Mouse (Mus musculus) limb, embryonic 10.5 days (tissue): Measurements from ENCODE around the gene Rasd2. TPM values are rescaled to one million over a fixed set of nuclear protein-coding genes. Genes with fewer than 3 reads are reported as not detected.
A peak's percentile ranks its signal among the peaks of the same experiment; 100 is the strongest.

Experiments used
- DNase-seq: peaks from one replicate; pipeline ENCODE4 v3.0.0-alpha.2; 2017; ENCODE audit warnings: low spot score
- H3K27ac ChIP-seq: fragments of 300-500 bp; sonication (generic); 2 replicates; pipeline ENCODE4 v1.5.1; 2016; ENCODE audit warnings: mild to moderate bottlenecking
- H3K27me3 ChIP-seq: fragments of 300-500 bp; sonication (generic); 2 replicates; pipeline ENCODE4 v1.6.1; 2016; ENCODE audit warnings: low read depth, mild to moderate bottlenecking; ENCODE audit not compliant: poor library complexity, severe bottlenecking
- H3K36me3 ChIP-seq: fragments of 300-500 bp; sonication (generic); 2 replicates; pipeline ENCODE4 v1.6.1; 2016; ENCODE audit warnings: mild to moderate bottlenecking, moderate library complexity
- H3K4me1 ChIP-seq: fragments of 300-500 bp; sonication (generic); 2 replicates; pipeline ENCODE4 v1.6.1; 2016
- H3K4me3 ChIP-seq: fragments of 300-500 bp; sonication (generic); 2 replicates; pipeline ENCODE4 v1.5.1; 2016; ENCODE audit warnings: mild to moderate bottlenecking, moderate library complexity
- H3K9me3 ChIP-seq: fragments of 300-500 bp; sonication (generic); replicated peaks from 2 replicates; pipeline ENCODE4 v1.6.1; 2016; ENCODE audit warnings: mild to moderate bottlenecking
- WGBS: fragments of 180-500 bp; shearing (Covaris S2); methylation state at CpG from one replicate; pipeline ENCODE4 v1.1.7; 2016; 5-methylcytosine and 5-hydroxymethylcytosine counted together
- polyA plus RNA-seq: library from polyadenylated mRNA; unstranded; fragments of >200 nt; fragmentation: Nextera tagmentation; extraction: Ambion mirVana; gene quantifications from 2 replicates; pipeline ENCODE4 v1.2.1, GENCODE M21; 2016

Gene Rasd2
- polyA plus RNA-seq = 0.05 and 0.35 TPM in 2 replicates

DNA sequence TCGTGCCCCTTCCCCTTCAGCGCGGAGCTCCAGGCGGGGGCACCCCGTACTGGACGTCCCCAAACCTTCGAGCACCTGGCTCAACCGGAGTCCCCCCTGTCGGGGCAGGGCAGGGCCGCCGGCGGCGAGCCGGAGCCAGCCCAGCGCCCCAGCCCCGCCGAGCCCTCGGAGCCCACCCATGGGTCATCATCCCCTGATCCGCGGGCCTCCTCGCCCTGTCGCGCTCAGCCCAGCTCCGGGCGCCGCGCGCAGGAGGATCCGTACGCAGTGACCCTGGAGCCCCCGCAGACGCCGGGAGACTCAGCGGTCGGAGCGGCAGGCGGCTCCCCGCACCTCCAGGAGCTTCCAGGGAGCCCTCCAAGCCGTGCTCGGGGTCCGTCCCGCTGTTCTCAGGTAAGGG is at the start of gene Rasd2:
TSS of gene Rasd2 (plus strand) at position 259 of the 400 bp plus-strand sequence.
- peaks cover 82% of the 10 kb centered on the region for H3K27me3 ChIP-seq
- H3K4me1 ChIP-seq = peaks cover 17% of the 10 kb centered on the region
- H3K9me3 ChIP-seq = no peaks in the 10 kb centered on the region
- H3K27ac ChIP-seq = peak within 1 kb of the TSS; percentile 19; the same call in 1 of the 2 replicates
- DNase-seq = peak; percentile 38
- no peaks in the 10 kb centered on the region for H3K36me3 ChIP-seq
- H3K4me3 ChIP-seq = peak within 1 kb of the TSS; percentile 59
- 2% methylated on average over 41 of the region's 42 CpGs for WGBS

DNA sequence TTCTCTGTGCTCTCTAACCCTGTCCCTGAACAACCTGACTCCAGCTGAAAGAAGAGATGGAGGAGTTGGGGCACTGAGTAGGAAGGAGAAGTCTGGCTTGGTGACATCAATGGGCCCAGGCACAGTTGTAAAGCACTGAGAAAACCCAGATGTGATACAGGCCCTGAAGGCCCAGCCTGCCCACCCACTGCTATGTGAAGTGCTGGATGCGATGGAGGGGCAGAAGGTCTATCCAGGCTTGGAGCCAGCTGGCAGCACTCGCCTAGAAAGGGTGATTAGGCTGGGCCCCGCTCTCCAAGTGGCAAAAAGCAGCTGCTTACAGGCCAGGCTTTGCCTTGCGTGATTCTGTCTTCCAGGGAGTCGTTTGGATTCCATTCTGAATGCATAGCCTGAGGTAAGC is 44.4 kb upstream of the Rasd2 start:
- no peak overlapping the region for H3K4me3 ChIP-seq
- DNase-seq = no peak
- 85% methylated on average over 5 of the region's 5 CpGs for WGBS

DNA sequence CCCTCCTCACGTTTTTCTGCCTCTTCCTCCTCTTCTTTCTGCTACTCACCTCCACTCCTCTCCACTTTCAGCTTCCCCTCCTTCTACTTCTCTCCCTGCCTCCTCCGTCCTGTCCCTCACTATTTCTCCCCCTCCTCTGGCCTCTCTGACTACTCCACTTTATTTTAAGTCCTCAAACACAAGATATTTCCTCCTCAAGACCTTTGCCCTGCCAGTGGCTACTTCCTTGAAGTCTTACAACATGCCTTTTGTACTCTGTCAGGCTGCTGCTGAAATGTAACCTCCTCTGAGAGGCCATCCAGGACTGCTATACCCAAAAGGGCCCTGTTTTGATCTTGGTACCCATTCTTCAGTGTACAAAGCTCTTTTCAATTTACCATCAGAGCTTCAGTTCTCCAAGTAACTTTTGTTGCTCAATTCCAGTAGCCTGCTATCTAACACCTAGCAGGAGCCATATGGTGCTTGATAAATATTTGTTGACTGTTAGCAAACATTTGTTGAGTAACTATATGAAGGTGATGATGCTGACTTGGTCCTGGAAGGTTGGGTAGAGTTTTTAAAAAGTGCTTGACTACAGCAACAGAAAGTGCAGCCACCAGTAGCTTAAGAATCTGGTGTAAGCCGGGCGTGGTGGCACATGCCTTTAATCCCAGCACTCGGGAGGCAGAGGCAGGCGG is 41.6 kb upstream of the Rasd2 start:
- no peak overlapping the region for H3K27ac ChIP-seq
- DNase-seq = no peak
- H3K36me3 ChIP-seq = no peaks in the 10 kb centered on the region
- no peaks in the 10 kb centered on the region for H3K9me3 ChIP-seq
- H3K27me3 ChIP-seq = no peaks in the 10 kb centered on the region
- WGBS = 77% methylated on average over 6 of the region's 6 CpGs
- no peak overlapping the region for H3K4me3 ChIP-seq
- no peaks in the 10 kb centered on the region for H3K4me1 ChIP-seq

More for the DNA sequence above, 44.4 kb upstream of the Rasd2 start:
- H3K9me3 ChIP-seq = no peaks in the 10 kb centered on the region
- no peaks in the 10 kb centered on the region for H3K4me1 ChIP-seq
- no peaks in the 10 kb centered on the region for H3K36me3 ChIP-seq
- no peak overlapping the region for H3K27ac ChIP-seq
- H3K27me3 ChIP-seq = no peaks in the 10 kb centered on the region

DNA sequence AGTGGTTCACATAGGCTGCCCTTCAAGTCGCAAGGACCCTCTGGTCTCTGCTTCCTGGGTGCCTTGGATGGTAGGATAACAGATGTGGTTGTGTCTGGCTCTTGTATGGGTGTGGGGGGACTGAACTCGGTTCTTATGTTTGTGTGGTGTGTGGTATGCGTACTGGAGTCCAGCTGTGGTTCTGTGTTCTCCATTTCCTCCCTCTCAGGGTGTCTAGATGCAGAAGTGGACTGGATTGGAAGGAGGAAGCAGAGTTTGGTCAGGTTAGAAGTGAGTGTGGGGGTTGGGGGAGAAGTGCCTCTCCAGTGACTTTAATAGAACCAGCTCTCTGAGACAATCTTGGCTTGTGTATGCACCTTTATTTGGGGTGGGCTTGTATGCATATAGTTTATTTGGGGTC is 20.7 kb upstream of the Rasd2 start:
- 80% methylated on average over 3 of the region's 3 CpGs for WGBS
- no peaks in the 10 kb centered on the region for H3K36me3 ChIP-seq

DNA sequence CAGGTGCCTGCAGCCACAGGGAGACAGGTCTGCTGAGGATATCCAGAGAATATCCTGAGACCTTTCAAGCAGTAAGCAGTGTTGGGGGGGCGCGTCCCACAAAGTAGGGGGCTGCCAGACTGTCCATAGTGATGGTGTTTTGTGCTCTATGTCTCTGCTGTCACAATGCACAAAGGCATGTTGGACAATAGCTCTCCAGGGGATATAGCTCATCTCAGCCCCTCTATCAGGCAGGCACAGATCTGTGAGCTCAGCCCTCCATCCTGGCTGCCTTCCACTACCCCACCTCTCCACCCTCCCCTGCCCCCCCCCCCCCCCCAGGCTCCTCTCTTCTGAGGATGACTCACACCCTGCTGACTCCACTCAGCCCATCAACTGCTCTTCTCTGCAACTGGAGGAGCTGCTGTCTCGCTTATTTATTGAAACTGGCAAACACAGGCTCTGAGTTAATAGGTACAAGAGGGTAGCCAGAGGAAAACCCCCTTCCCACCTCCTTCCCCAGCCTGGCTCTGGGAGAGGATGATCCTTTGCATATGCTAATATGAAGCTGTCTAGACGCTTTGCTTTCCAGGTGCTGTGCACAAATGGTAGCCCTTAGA is 19.2 kb upstream of the Rasd2 start:
- Histone ChIP-seq H3K4me3 (no peak overlapping the region), H3K36me3 (no peaks in the 10 kb centered on the region), H3K4me1 (0 out of 2 replicates have a peak, but pooled peaks cover 4% of the 10 kb centered on the region), H3K27ac (no peak overlapping the region), H3K27me3 (no peaks in the 10 kb centered on the region), H3K9me3 (no peaks in the 10 kb centered on the region)
- DNase-seq = no peak
- 47% methylated on average over 4 of the region's 4 CpGs for WGBS

More for the DNA sequence above, 20.7 kb upstream of the Rasd2 start:
- Histone ChIP-seq H3K27ac (no peak overlapping the region), H3K27me3 (no peaks in the 10 kb centered on the region), H3K4me3 (no peak overlapping the region), H3K4me1 (no peaks in the 10 kb centered on the region), H3K9me3 (no peaks in the 10 kb centered on the region)
- no peak for DNase-seq

DNA sequence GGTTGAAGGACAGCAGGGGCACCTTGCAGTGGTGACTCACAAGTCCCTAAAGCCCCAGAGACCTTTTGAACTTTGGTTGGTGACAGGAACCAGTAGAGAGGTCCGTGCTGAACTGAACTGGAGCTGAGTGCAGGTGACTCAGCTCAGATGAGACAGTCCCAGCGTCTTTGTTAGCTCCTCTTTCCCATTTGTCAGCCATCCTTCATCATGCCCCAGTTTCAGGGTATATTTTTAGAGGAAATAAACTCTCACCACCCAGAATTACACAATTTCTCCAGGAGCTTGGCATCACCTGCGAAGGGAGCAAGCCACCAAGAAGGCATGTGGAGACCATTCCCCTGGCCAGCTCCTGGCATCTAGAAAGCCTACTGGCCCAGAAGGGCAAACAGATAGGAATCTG is 16.6 kb upstream of the Rasd2 start:
- 77% methylated on average over 3 of the region's 3 CpGs for WGBS
- no peak overlapping the region for H3K27ac ChIP-seq
- no peak overlapping the region for H3K4me3 ChIP-seq
- no peaks in the 10 kb centered on the region for H3K36me3 ChIP-seq
- DNase-seq = no peak
- no peaks in the 10 kb centered on the region for H3K9me3 ChIP-seq
- H3K27me3 ChIP-seq = no peaks in the 10 kb centered on the region
- 0 out of 2 replicates have a peak, but pooled peaks cover 4% of the 10 kb centered on the region for H3K4me1 ChIP-seq

DNA sequence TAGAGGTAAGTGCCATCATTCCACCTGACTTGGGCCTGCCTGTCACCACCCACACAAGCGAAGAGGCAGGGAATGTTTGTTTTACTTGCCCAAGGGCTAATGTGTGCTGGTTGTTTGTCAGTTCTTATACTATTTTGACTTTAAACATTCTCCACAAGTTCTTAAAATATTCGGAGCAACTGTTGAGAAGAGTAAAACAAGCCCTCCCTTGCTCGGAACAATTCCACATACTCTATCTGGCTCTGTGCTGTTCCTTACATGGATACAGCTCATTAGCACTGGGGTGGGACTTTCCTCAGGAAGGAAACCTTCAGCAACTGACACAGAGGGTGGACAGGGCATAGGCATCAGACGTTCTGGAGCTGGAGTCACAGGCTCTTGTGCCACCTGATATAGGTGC is 15.9 kb upstream of the Rasd2 start:
- Histone ChIP-seq H3K27me3 (no peaks in the 10 kb centered on the region), H3K4me1 (0 out of 2 replicates have a peak, but pooled peaks cover 4% of the 10 kb centered on the region), H3K4me3 (no peak overlapping the region), H3K9me3 (no peaks in the 10 kb centered on the region), H3K36me3 (no peaks in the 10 kb centered on the region), H3K27ac (no peak overlapping the region)
- WGBS = 77% methylated on average over 4 of the region's 4 CpGs
- no peak for DNase-seq

DNA sequence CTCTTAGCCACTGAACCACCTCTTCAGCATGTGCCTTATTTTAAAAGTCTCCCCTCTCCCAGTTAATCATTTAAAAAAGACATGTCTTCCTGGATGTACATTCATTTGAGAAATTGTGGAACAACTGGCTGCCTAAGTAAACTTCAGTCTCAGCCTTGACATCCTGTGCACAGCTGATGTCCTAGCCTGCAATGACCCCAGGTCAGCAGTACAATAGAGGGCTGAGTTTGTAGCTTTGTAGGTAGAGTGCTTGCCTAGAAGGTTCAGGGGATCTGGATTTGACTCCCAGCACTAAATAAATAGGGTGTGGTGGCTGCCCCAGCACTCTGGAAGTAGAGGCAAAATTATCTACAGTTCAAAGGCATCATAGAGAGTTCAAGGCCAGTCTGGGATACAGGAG is 15.4 kb upstream of the Rasd2 start:
- H3K27ac ChIP-seq = no peak overlapping the region
- no peak overlapping the region for H3K4me3 ChIP-seq
- no peaks in the 10 kb centered on the region for H3K36me3 ChIP-seq
- H3K27me3 ChIP-seq = no peaks in the 10 kb centered on the region
- no peaks in the 10 kb centered on the region for H3K9me3 ChIP-seq
- no peak for DNase-seq
- H3K4me1 ChIP-seq = 0 out of 2 replicates have a peak, but pooled peaks cover 4% of the 10 kb centered on the region

DNA sequence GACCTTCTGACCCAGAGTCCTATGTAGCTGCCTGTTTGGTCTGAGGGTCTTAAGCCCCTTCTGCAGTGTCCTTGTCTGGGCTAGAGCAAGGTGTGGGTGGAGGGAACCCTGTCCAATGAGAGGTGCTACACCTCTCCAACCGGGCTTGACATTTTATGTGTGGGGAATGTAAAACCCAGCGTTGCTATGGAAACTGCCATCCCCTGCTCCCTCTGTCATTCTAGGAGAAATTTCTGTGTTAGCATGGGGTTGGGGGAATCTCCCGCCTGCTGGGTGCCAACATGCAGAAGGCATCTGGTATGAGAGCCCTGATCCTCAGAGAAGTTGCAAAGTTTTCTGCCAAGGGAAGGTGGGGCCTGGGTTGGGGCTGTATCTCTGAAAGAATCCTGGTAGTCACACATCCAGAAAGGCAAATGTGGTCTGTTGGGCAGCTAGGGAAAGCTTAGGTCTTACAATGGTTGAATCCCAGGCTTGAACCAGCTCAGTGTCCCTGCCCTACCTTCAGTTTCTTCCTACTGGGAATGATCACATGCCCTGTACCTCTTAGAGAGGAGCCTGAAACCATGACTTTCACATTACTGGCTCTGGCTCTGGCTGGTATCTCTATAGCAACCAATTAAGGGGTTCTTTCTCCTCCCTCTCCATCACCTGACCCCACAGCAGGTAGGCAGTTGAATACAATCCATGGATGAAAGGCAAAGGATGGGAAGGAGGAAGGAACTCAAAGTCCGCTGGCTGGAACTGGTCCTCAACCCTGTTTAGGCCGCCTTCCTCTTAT is 14.6 kb upstream of the Rasd2 start:
- 0 out of 2 replicates have a peak, but pooled peaks cover 4% of the 10 kb centered on the region for H3K4me1 ChIP-seq
- WGBS = 84% methylated on average over 5 of the region's 5 CpGs

DNA sequence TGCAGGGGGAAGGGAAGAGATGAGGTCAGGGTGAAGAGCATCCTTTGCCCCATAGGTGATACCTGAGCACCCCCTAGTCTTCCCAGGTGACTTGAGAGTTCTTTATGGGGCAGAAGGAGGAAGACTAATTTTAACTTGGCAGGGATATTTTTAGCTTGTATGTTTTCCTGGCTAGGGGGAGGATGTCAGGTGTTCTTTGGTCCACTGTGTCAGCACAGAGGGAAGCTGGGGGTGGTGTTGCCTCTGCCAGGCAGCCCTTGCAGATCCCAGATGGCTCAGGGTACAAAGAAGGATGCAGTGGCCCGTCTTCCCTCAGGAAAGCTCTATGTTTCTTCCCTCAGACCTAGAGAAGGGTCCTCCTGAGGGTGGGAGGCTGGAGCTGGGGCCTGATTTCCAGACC is 13.8 kb upstream of the Rasd2 start:
- Histone ChIP-seq H3K27ac (no peak overlapping the region), H3K36me3 (no peaks in the 10 kb centered on the region), H3K9me3 (no peaks in the 10 kb centered on the region), H3K4me3 (no peak overlapping the region), H3K4me1 (0 out of 2 replicates have a peak, but pooled peaks cover 4% of the 10 kb centered on the region), H3K27me3 (no peaks in the 10 kb centered on the region)
- 56% methylated on average over 1 of the region's 1 CpGs for WGBS
- DNase-seq = no peak

More for the DNA sequence above, 14.6 kb upstream of the Rasd2 start:
- Histone ChIP-seq H3K27me3 (no peaks in the 10 kb centered on the region), H3K4me3 (no peak overlapping the region), H3K27ac (no peak overlapping the region), H3K9me3 (no peaks in the 10 kb centered on the region), H3K36me3 (no peaks in the 10 kb centered on the region)
- DNase-seq = no peak

DNA sequence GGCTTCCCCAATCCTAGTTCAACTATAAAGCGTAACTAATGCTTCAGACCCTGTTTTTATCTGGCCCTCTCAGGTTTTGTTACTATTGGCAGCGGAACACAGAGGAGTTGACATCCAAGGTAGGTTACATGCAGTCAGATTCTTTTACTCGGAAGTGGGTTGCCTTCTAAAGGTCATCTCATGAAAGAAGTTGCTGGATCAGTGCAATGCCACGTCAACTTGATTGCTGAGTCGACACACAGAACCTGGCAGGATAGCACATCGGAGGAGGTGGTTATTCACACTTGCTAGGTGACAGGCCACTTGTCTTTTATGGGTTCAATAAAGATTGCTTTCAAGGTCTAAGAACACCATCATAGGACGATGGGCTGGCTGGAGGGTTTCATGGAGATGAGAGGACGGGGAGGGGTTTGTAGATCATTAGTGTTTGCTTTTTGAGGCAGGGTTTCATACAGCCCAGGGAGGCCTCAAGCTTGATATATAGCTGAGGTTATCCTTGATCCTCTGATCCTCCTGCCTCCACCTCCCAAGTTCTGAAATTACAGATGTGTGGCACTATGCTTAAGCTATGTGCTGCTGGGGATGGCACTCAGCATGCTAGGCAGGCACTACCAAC is 11.6 kb upstream of the Rasd2 start:
- H3K9me3 ChIP-seq = no peaks in the 10 kb centered on the region
- no peaks in the 10 kb centered on the region for H3K36me3 ChIP-seq
- no peak overlapping the region for H3K4me3 ChIP-seq
- H3K27ac ChIP-seq = no peak overlapping the region
- no peak for DNase-seq
- H3K4me1 ChIP-seq = 0 out of 2 replicates have a peak, but pooled peaks cover 4% of the 10 kb centered on the region
- WGBS = 68% methylated on average over 8 of the region's 8 CpGs
- H3K27me3 ChIP-seq = no peaks in the 10 kb centered on the region

DNA sequence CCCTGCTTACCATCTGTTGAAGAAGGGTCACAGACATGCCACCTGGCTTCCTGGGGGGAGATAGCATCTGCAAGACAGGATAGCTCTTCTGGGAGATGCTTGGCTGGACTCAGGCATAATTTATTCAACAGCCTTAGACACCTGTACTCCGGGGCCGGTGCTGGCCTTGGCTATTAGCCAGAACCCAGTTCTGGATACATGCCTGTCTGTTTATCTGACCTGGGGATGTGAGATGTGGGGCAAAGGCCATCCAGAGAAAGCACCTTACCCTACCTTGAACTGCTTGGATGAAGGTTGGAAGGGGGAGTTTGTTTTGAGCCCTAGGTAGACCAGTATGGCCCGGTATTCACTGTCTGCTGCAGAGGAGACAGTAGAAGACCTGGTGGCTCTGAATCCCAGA is 10.8 kb upstream of the Rasd2 start:
- no peaks in the 10 kb centered on the region for H3K27me3 ChIP-seq
- 95% methylated on average over 3 of the region's 3 CpGs for WGBS
- no peaks in the 10 kb centered on the region for H3K36me3 ChIP-seq
- no peak overlapping the region for H3K27ac ChIP-seq
- H3K4me3 ChIP-seq = no peak overlapping the region
- no peak for DNase-seq
- H3K9me3 ChIP-seq = no peaks in the 10 kb centered on the region
- 0 out of 2 replicates have a peak, but pooled peaks cover 4% of the 10 kb centered on the region for H3K4me1 ChIP-seq
